Mouse (Mus musculus) cerebellum, adult 2 months (tissue): ENCODE measurements at regions not wholly inside any gene's neighbourhood (a gene's known extent, or its start where the extent isn't known, plus 50 kb on each side); places are given as distances from the start of the nearest gene placed in this dataset.

ENCODE experiments used
- CTCF ChIP-seq: fragments of 200-500 bp; IDR thresholded peaks from 2 replicates; pipeline ENCODE4 v1.5.1; 2011; ENCODE audit warnings: low read depth, mild to moderate bottlenecking, control low read depth, low read length, moderate library complexity, borderline replicate concordance; ENCODE audit not compliant: insufficient read depth
- POLR2A ChIP-seq: fragments of 200-500 bp; IDR thresholded peaks from 2 replicates; pipeline ENCODE4 v1.6.1; 2011; ENCODE audit warnings: low read length, control low read depth, borderline replicate concordance; ENCODE audit not compliant: insufficient read depth

- TF ChIP-seq POLR2A, result no peak
- TF ChIP-seq CTCF, result no peak
These were observed 1707.8 kb upstream of the Gm7489 start for GRCm38 (mm10) chr15:52176951-52177350.
